Mouse (Mus musculus): ENCODE data around the gene Tbccd1. TPM values are rescaled to one million over a fixed set of nuclear protein-coding genes. Genes with fewer than 3 reads are reported as not detected.
A peak's percentile ranks its signal among the peaks of the same experiment; 100 is the strongest.

The Tbccd1 gene
- polyA plus RNA-seq, 1 experiment: 12.5 TPM

- no peak overlapping the region for H3K4me3 ChIP-seq (replicated peaks; ENCODE audit: extremely low read depth, low read depth, low read length)
- no peak for DNase-seq
- TF ChIP-seq POLR2A (IDR thresholded peaks at IDR 0.05; ENCODE audit: borderline replicate concordance, extremely low read depth, low read depth, low read length) (no peak), CTCF (IDR thresholded peaks at IDR 0.05; ENCODE audit: insufficient read depth, low read length) (peak; percentile 25; the same call in 1 of the 2 replicates)
- H3K4me1 ChIP-seq (ENCODE audit: control insufficient read depth, insufficient read depth, low read length): no peaks in the 10 kb centered on the region
- WGBS: 34% methylated on average over 9 of the region's 9 CpGs
Observed at GRCm38 (mm10) chr16:22876218-22877043, 19.0 kb upstream of the Tbccd1 start.

GRCm38 (mm10) chr16:22873369-22873768 lies 15.9 kb upstream of the Tbccd1 start:
- DNase-seq: no peak
- TF ChIP-seq POLR2A (IDR thresholded peaks at IDR 0.05; ENCODE audit: borderline replicate concordance, extremely low read depth, low read depth, low read length): no peak
- no peak for TF ChIP-seq CTCF (IDR thresholded peaks at IDR 0.05; ENCODE audit: insufficient read depth, low read length)
- Histone ChIP-seq H3K4me3 (replicated peaks; ENCODE audit: extremely low read depth, low read depth, low read length) (no peak overlapping the region), H3K4me1 (ENCODE audit: control insufficient read depth, insufficient read depth, low read length) (no peaks in the 10 kb centered on the region)
- 71% methylated on average over 4 of the region's 4 CpGs for WGBS

- DNase-seq: no peak
- 96% methylated on average over 8 of the region's 8 CpGs for WGBS
- no peak for TF ChIP-seq POLR2A (IDR thresholded peaks at IDR 0.05; ENCODE audit: borderline replicate concordance, extremely low read depth, low read depth, low read length)
- no peak for TF ChIP-seq CTCF (IDR thresholded peaks at IDR 0.05; ENCODE audit: insufficient read depth, low read length)
- Histone ChIP-seq H3K4me1 (ENCODE audit: control insufficient read depth, insufficient read depth, low read length) (no peaks in the 10 kb centered on the region), H3K4me3 (replicated peaks; ENCODE audit: extremely low read depth, low read depth, low read length) (no peak overlapping the region)
Observed at GRCm38 (mm10) chr16:22872397-22872796, 14.9 kb upstream of the Tbccd1 start.

- 9% methylated on average over 9 of the region's 9 CpGs for WGBS
- Histone ChIP-seq H3K4me3 (replicated peaks; ENCODE audit: extremely low read depth, low read depth, low read length) (peak overlapping the region; percentile 46), H3K4me1 (ENCODE audit: control insufficient read depth, insufficient read depth, low read length) (peaks cover 8% of the 10 kb centered on the region)
- no peak for DNase-seq
- TF ChIP-seq POLR2A (IDR thresholded peaks at IDR 0.05; ENCODE audit: borderline replicate concordance, extremely low read depth, low read depth, low read length): no peak
- no peak for TF ChIP-seq CTCF (IDR thresholded peaks at IDR 0.05; ENCODE audit: insufficient read depth, low read length)
Observed at GRCm38 (mm10) chr16:22856773-22857172, 696 bp downstream of the Tbccd1 start.

- 93% methylated on average over 4 of the region's 4 CpGs for WGBS
- no peak overlapping the region for H3K4me3 ChIP-seq (replicated peaks; ENCODE audit: extremely low read depth, low read depth, low read length)
- no peak for DNase-seq
- peaks cover 4% of the 10 kb centered on the region; the same call in 1 of the 2 replicates for H3K4me1 ChIP-seq (ENCODE audit: control insufficient read depth, insufficient read depth, low read length)
- TF ChIP-seq CTCF (IDR thresholded peaks at IDR 0.05; ENCODE audit: insufficient read depth, low read length): no peak
- TF ChIP-seq POLR2A (IDR thresholded peaks at IDR 0.05; ENCODE audit: borderline replicate concordance, extremely low read depth, low read depth, low read length): no peak
Observed at GRCm38 (mm10) chr16:22852709-22853108, 4.8 kb downstream of the Tbccd1 start.

- Histone ChIP-seq H3K4me1 (ENCODE audit: control insufficient read depth, insufficient read depth, low read length) (peaks cover 3% of the 10 kb centered on the region; the same call in 1 of the 2 replicates), H3K4me3 (replicated peaks; ENCODE audit: extremely low read depth, low read depth, low read length) (no peak overlapping the region)
- no peak for DNase-seq
- TF ChIP-seq CTCF (IDR thresholded peaks at IDR 0.05; ENCODE audit: insufficient read depth, low read length) (no peak), POLR2A (IDR thresholded peaks at IDR 0.05; ENCODE audit: borderline replicate concordance, extremely low read depth, low read depth, low read length) (no peak)
- WGBS: 74% methylated on average over 1 of the region's 1 CpGs
Observed at GRCm38 (mm10) chr16:22848331-22848730, 9.1 kb downstream of the Tbccd1 start.

- DNase-seq: no peak
- Histone ChIP-seq H3K4me1 (ENCODE audit: control insufficient read depth, insufficient read depth, low read length) (peaks cover 3% of the 10 kb centered on the region; the same call in 1 of the 2 replicates), H3K4me3 (replicated peaks; ENCODE audit: extremely low read depth, low read depth, low read length) (no peak overlapping the region)
- 90% methylated on average over 1 of the region's 1 CpGs for WGBS
- TF ChIP-seq POLR2A (IDR thresholded peaks at IDR 0.05; ENCODE audit: borderline replicate concordance, extremely low read depth, low read depth, low read length): no peak
- TF ChIP-seq CTCF (IDR thresholded peaks at IDR 0.05; ENCODE audit: insufficient read depth, low read length): no peak
Observed at GRCm38 (mm10) chr16:22847686-22848085, 9.8 kb downstream of the Tbccd1 start.

GRCm38 (mm10) chr16:22845481-22845880 lies 12.0 kb downstream of the Tbccd1 start:
- Histone ChIP-seq H3K4me3 (replicated peaks; ENCODE audit: extremely low read depth, low read depth, low read length) (no peak overlapping the region), H3K4me1 (ENCODE audit: control insufficient read depth, insufficient read depth, low read length) (peaks cover 3% of the 10 kb centered on the region; the same call in 1 of the 2 replicates)
- no peak for DNase-seq
- WGBS: 91% methylated on average over 4 of the region's 4 CpGs
- TF ChIP-seq POLR2A (IDR thresholded peaks at IDR 0.05; ENCODE audit: borderline replicate concordance, extremely low read depth, low read depth, low read length): no peak
- TF ChIP-seq CTCF (IDR thresholded peaks at IDR 0.05; ENCODE audit: insufficient read depth, low read length): no peak

GRCm38 (mm10) chr16:22844834-22845233 lies 12.6 kb downstream of the Tbccd1 start:
- H3K4me3 ChIP-seq (replicated peaks; ENCODE audit: extremely low read depth, low read depth, low read length): no peak overlapping the region
- no peak for TF ChIP-seq POLR2A (IDR thresholded peaks at IDR 0.05; ENCODE audit: borderline replicate concordance, extremely low read depth, low read depth, low read length)
- peaks cover 3% of the 10 kb centered on the region; the same call in 1 of the 2 replicates for H3K4me1 ChIP-seq (ENCODE audit: control insufficient read depth, insufficient read depth, low read length)
- 45% methylated on average over 5 of the region's 5 CpGs for WGBS
- DNase-seq: no peak

All from lung, adult 2 months (tissue).